In the genomic region with DNA sequence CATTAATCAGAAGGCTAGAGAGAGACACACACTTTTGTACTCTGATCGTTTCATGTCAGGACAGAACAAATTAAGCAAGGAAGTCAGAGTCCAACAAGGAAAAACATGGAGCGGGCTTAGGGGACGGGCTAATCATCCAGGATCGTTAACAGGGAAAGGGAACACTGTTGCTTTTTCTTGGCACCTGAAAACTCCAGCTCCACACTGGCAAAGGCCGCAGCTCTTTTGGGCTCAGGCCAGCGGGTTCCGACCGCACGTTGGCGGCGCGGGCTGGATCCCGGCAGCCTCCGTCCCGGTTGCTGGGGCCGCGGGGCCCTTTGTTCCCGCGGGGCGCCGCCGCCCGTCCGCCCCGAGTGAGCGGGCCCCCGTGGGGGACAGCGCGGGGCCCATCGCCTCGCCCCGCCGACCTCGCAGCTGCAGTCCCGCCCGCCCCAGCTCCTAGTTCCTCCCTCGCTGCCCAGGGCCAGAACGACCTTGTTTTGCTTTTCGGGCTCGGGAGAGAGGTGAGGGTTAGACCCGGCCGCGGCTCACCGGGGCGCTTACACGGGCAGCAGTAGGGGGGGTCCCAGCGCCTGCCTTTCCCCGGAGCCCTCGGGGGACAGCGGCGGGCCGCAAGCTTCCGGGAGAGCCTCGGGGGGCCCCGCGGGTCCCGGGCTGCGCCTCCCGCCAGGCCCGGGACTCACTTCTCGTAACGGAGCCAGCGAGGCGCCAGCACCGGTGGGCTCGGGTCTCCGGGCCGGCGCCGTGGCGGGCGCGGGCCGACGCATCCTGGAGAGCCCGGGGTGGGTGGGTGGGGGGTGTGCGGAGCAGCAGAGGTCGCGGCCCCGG, we compare ENCODE assay signal across 8 mouse cellular contexts. TPM values are rescaled to one million over a fixed set of nuclear protein-coding genes. Genes with fewer than 3 reads are reported as not detected.
DNase-seq lines count a peak whose midpoint lies in the region; ATAC-seq and TF ChIP-seq lines count a peak whose summit lies in the region.

N4bp2 (plus strand) TSS at position 434 of the 828 bp plus-strand sequence.

- H3K9ac ChIP-seq in forebrain, postnatal 0 days, result peak within 1 kb of the TSS; percentile 99
- H3K9ac ChIP-seq in lung, embryonic 15.5 days, result peak within 1 kb of the TSS; percentile 100

- H3K36me3 ChIP-seq in forebrain, postnatal 0 days (ENCODE audit: insufficient read depth), result no peaks in the 10 kb centered on the region
- no peaks in the 10 kb centered on the region for H3K36me3 ChIP-seq in lung, embryonic 15.5 days

- TF ChIP-seq POLR2A in cerebellum, adult 2 months (IDR thresholded peaks at IDR 0.05; ENCODE audit: borderline replicate concordance, insufficient read depth, low read length), result no peak
- TF ChIP-seq POLR2A in olfactory bulb, adult 2 months (IDR thresholded peaks at IDR 0.05; ENCODE audit: insufficient read depth, low read depth, low read length), result no peak

- H3K4me2 ChIP-seq in forebrain, postnatal 0 days (ENCODE audit: low read depth), result peak within 1 kb of the TSS; percentile 80
- peak within 1 kb of the TSS; percentile 68 for H3K4me2 ChIP-seq in lung, embryonic 15.5 days

- no peaks in the 10 kb centered on the region for H3K9me3 ChIP-seq in forebrain, postnatal 0 days (ENCODE audit: low read length)
- no peaks in the 10 kb centered on the region for H3K9me3 ChIP-seq in lung, embryonic 15.5 days

- peak within 1 kb of the TSS; percentile 93 for H3K27ac ChIP-seq in cerebellum, adult 2 months (ENCODE audit: insufficient read depth, low read length)
- peak within 1 kb of the TSS; percentile 100 for H3K27ac ChIP-seq in forebrain, postnatal 0 days (ENCODE audit: low read depth, low read length)
- peak within 1 kb of the TSS; percentile 100 for H3K27ac ChIP-seq in lung, embryonic 15.5 days
- H3K27ac ChIP-seq in olfactory bulb, adult 2 months (ENCODE audit: insufficient read depth, low read depth, low read length), result peak within 1 kb of the TSS; percentile 84

- ATAC-seq in forebrain, postnatal 0 days, result peak; percentile 19
- ATAC-seq in lung, embryonic 15.5 days (ENCODE audit: borderline replicate concordance, extremely low read depth, low FRiP score, low TSS enrichment), result peak; percentile 32

- TF ChIP-seq CTCF in cerebellum, adult 2 months (IDR thresholded peaks at IDR 0.05; ENCODE audit: borderline replicate concordance, insufficient read depth, low read depth, low read length), result no peak
- TF ChIP-seq CTCF in forebrain, postnatal 0 days (IDR thresholded peaks at IDR 0.05; ENCODE audit: low read depth), result no peak
- no peak for TF ChIP-seq CTCF in olfactory bulb, adult 2 months (IDR thresholded peaks at IDR 0.05; ENCODE audit: insufficient read depth, low read depth, low read length)

- peak within 1 kb of the TSS; percentile 93 for H3K4me3 ChIP-seq in cerebellum, adult 2 months (replicated peaks; ENCODE audit: insufficient read depth, low read depth, low read length)
- H3K4me3 ChIP-seq in forebrain, postnatal 0 days (ENCODE audit: low read depth, low read length), result peak within 1 kb of the TSS; percentile 78
- H3K4me3 ChIP-seq in lung, embryonic 15.5 days, result peak within 1 kb of the TSS; percentile 94
- peak within 1 kb of the TSS; percentile 83 for H3K4me3 ChIP-seq in olfactory bulb, adult 2 months (ENCODE audit: insufficient read depth, low read depth, low read length)

- H3K4me1 ChIP-seq in cerebellum, adult 2 months (ENCODE audit: control insufficient read depth, insufficient read depth, low read length), result no peaks in the 10 kb centered on the region
- H3K4me1 ChIP-seq in forebrain, postnatal 0 days (ENCODE audit: insufficient read depth), result no peaks in the 10 kb centered on the region
- peaks cover 14% of the 10 kb centered on the region for H3K4me1 ChIP-seq in lung, embryonic 15.5 days
- H3K4me1 ChIP-seq in olfactory bulb, adult 2 months (ENCODE audit: control insufficient read depth, insufficient read depth, low read length), result no peaks in the 10 kb centered on the region

- peak; percentile 69 for DNase-seq in ES-CJ7 (ENCODE audit: low read depth, low spot score)
- DNase-seq in cerebellum, adult 2 months, result peak; percentile 85 to 88
- DNase-seq in forebrain, postnatal 0 days, result peak; percentile 80
- DNase-seq in heart, postnatal 4 days, result peak; percentile 82
- DNase-seq in layer of hippocampus, adult 8-10 months (ENCODE audit: low spot score in 2 of 2), result peak; percentile 43 to 64
- DNase-seq in thymus, postnatal 10 days (ENCODE audit: low spot score in 2 of 2), result peak; percentile 61 to 68

- H3K27me3 ChIP-seq in cerebellum, adult 2 months (ENCODE audit: control insufficient read depth, insufficient read depth, low read length), result no peaks in the 10 kb centered on the region
- no peaks in the 10 kb centered on the region for H3K27me3 ChIP-seq in forebrain, postnatal 0 days (ENCODE audit: insufficient read depth, low read length)
- H3K27me3 ChIP-seq in lung, embryonic 15.5 days, result no peaks in the 10 kb centered on the region

- 1% methylated on average over 79 of the region's 80 CpGs for WGBS in cerebellum, adult 2 months
- WGBS in forebrain, postnatal 0 days, result under 1% methylated on average over 63 of the region's 80 CpGs
- WGBS in lung, embryonic 15.5 days, result under 1% methylated on average over 62 of the region's 80 CpGs
- WGBS in olfactory bulb, adult 2 months, result under 1% methylated on average over 79 of the region's 80 CpGs

RNA-seq across cellular contexts. Expression of gene N4bp2, which starts in this region (rescaled TPM):
- 5.4 and 5.7 TPM in 2 replicates for polyA plus RNA-seq in cerebellum, adult 2 months (2012; rRNA removed)
- total RNA-seq in forebrain, postnatal 0 days (2014; rRNA removed), result 27.4 and 37.7 TPM in 2 replicates
- 5.5 and 8.6 TPM in 2 replicates for polyA plus RNA-seq in forebrain, postnatal 0 days (2015; fragmentation: Nextera tagmentation; extraction: Ambion mirVana)
- 10 to 100 TPM; 33.7 to 36.6 TPM for total RNA-seq in heart, postnatal 4 days (2021)
- total RNA-seq in layer of hippocampus, adult 8-10 months (2022), result 10 to 100 TPM in 2 of 4 experiments, 1 to 10 TPM in 2; 9.2 to 12.1 (median 10.0) TPM
- 18.0 and 21.3 TPM in 2 replicates for polyA plus RNA-seq in lung, embryonic 15.5 days (2015; fragmentation: Nextera tagmentation; extraction: Ambion mirVana)
- polyA plus RNA-seq in olfactory bulb, adult 2 months (2012; ENCODE audit: insufficient read depth, insufficient read length, low replicate concordance, missing spikeins), result not detected in 2 replicates

Comparison
In these comparisons a context has a peak if more than half of its experiments do, and no peak if none do; other contexts are left out.
1. Peak in every context shown above with its lines: DNase-seq, ATAC-seq, H3K4me3 ChIP-seq and H3K27ac ChIP-seq.